Mouse (Mus musculus) CD4-positive, CD25-positive, alpha-beta regulatory T cell, adult 4 months (primary cell): Measurements from ENCODE around the gene Lenep. TPM values are rescaled to one million over a fixed set of nuclear protein-coding genes. Genes with fewer than 3 reads are reported as not detected.
A peak's percentile ranks its signal among the peaks of the same experiment; 100 is the strongest.
"Not testable (repeated sequence)": the region's sequence is repeated elsewhere in the genome, so short reads cannot be mapped to it uniquely, and the experiment has no call there.

Experiments
- ATAC-seq: one replicate; pipeline ENCODE4 v1.8.0; 2017
- polyA plus RNA-seq, 2 experiments: library from polyadenylated mRNA; unstranded; fragments of 100-300 nt; shearing (Covaris generic); gene quantifications; one replicate each; pipeline ENCODE4 v1.2.1; 2017

Lenep gene
- 1 to 10 TPM in 1 of 2 experiments, not detected in 1; 5.3 TPM for polyA plus RNA-seq

DNA sequence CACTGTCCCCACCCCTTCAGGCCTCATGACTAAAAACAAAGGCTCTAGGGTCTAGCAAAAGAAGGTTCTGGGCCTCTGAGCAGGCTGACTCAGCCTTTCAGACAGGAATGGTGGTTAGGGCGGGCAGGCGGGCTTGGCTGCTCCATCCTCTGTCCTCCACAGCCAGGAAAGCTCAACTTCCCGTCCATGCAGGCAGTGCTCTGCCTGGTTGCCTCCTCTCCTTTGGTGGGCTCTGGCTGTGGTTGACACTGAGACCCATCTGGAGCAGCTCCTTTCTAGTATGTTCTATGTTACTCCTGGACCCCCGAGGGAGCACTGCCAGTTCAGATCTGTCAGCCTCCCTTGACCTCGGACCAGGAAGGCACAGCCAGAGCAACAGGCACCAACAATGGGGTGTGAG, at the start of gene Lenep:
Lenep (minus strand) TSS at position 101 of the 400 bp plus-strand sequence.
- no peak for ATAC-seq

- ATAC-seq: no peak
These were observed 49.3 kb upstream of the Lenep start for GRCm38 (mm10) chr3:89451916-89452315.

- peak; percentile 66 for ATAC-seq
These were observed 46.9 kb upstream of the Lenep start for GRCm38 (mm10) chr3:89449541-89449940.

DNA sequence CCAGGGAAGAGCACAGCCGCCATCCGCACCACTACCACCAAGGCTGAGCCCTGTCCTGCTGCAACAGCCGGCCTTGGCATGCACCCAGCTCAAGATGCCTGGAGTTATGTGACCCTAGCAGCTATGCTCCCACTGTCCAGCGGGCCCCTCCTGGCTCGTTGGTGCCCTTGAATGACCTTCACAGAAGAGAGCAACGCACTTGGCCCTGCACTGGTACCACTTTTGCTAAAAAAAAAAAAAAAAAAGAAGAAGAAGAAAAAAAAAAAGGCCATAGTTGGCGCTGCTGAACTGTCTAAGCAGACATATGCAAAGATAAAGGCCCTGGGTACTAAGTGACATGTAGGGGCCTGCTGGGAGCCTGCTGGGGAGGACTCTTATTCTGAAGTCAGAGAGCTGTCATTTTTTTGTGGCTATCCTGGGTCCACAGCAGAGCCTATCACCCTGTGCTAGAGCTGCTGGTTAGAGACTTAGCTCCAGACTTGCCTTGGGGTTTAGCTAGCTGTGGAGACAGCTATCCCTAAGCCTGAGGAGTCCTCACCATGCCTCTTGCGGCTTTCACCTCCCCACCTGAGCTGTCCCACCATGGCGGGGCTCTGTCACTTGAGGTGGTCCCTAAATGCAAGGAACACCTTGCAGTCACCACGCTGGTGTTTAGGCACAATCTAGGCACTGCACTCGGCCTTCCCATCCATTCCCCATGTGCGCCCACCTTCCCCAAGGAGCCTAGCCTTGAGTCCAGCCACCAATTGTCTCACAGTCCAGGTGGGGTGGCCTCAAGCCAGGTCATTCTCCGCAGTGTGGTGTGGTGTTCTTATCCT, 46.3 kb upstream of the Lenep start:
- ATAC-seq: peak; percentile 59

GRCm38 (mm10) chr3:89440691-89441090, 38.1 kb upstream of the Lenep start:
- ATAC-seq: no peak

DNA sequence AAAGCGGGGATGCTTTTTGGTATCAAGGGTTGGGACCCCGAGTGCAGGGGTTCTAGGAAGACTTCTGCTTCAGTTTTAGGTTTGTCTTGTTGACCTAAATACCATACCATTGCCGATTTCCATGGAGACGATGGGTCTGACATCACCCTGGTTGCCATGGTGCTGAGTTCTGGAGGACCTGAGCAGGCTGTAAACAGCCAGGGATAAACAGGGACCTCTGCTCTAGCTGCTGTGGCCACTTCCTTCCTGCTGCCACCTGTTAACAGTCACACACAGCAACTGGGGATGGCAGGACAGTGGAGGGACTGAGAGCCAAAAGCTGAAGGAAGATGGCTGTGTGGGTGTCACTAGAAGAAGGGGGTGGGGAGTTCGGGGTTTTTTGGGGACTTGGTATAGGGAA, 34.7 kb upstream of the Lenep start:
- ATAC-seq: peak; percentile 70

- peak; percentile 87 for ATAC-seq
These were observed 33.9 kb upstream of the Lenep start, which contains the start of gene Pbxip1 for GRCm38 (mm10) chr3:89436176-89437113. Gene Pbxip1, plus strand, starts transcription at chr3:89436706.

DNA sequence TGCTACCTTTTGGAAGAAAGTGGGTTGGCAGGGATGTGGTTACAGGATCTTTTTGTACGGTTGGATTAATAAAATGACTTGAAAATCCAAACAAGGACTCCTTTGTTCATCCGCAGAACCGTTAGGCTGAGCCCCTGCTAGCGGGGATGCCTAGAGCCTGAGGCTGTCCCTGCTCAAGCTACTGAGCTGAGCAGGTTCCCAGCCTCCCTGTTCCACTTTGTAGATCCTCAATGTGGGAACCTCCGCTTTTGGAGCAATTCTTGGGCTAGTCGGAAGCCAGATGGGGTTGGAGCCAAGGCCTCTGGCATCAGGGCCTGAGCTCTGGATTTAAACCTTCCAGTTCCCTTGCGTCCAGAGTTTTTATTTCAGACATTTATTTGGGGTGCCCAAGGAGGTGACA, 32.4 kb upstream of the Lenep start:
- ATAC-seq: no peak

DNA sequence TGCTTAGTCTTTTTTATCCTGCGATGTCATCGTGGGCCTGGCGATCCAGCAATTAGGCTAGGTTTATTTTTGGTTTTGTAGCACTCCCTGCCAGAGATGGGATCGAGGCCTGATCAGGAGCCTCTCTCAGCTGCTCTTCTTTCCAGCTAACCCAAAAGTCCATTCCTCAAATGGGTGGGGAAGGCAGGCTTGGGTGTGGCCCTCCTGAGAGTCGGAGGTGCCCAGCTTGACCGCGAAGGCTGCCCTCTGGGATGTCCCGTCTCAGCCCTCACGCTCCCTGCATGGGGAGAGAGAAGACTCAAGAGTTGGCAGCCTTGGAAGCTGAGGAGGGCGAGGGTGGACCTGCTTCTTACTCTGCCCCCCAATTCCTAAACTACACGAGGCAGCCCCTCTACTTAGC, 31.9 kb upstream of the Lenep start:
- no peak for ATAC-seq

DNA sequence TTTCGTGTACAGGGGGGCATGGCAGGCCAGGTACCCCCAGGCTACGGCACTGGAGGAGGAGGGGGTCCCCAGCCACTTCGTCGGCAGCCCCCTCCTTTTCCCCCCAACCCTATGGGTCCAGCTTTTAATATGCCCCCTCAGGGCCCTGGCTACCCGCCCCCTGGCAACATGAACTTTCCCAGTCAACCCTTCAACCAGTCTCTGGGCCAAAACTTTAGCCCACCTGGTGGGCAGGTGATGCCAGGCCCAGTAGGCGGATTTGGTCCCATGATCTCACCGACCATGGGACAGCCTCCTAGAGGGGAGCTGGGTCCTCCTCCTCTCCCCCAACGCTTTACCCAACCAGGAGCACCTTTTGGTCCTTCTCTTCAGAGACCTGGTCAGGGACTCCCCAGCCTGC, 30.0 kb upstream of the Lenep start:
- no peak for ATAC-seq

DNA sequence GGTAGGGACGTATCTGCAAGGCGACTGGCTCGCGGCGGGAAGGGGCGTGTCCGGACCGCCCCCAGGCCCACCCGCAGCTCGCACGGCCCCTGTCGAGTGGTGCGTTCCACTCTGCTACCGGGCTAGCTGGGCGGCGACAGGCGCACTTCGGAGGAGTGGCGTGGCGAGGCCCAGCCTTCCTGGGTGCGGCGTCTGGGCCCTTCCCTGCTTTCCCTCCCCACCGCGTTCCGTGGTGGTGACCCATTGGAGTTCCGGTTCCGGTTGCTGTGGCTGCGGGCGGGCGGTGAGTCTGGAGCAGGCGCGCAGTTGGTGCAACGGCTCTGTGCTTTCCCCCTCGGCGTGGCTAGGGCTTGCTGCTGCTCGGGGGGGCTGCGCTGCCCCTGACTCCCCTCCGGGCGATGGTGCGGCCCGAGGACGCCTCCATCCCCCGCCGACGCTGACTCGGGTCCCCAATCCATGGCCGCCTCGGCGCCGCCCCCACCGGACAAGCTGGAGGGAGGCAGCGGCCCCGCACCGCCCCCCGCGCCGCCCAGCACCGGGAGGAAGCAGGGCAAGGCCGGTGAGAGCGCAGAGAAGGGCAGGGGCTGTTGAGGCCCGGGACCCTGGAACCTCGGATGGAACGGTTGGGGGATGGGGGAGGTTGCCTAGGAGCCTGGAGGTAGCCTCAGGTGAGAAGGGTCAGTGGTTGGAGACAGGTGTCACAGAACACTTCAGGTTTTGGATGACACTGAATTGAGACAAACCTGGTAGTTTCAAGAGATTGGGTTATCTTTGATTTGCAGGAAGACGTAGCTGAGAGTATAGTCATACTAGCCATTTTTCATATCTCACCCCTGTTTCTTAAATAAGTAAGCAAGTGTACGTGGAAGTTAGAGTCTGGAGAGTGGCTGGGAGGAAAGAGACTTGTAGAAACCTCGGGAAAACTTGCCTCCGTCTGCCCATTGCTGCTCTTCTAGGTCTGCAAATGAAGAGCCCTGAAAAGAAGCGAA, 27.9 kb upstream of the Lenep start, which contains the start of gene Pygo2:
Pygo2 (plus strand) TSS at position 44 of the 989 bp plus-strand sequence.
- peak; percentile 98 for ATAC-seq

DNA sequence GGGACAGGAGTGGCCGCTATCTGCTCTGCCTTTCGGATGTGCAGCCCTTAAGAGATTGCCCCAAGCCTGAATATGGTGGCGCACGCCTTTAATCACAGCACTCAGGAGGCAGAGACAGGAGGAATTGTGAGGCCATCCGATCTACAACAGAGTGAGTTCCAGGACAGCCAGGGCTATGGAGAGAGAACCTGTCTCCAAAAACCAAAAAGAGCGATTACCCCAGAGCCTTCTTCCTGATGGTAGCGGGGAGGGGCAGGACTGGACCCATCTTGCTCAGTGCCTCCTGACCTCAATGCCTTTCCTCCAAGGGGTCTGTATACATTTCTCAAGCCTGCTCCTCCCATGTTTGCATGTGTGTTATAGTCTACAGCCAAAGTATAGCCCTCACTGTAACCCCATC, 26.4 kb upstream of the Lenep start:
- ATAC-seq: not testable (repeated sequence)

DNA sequence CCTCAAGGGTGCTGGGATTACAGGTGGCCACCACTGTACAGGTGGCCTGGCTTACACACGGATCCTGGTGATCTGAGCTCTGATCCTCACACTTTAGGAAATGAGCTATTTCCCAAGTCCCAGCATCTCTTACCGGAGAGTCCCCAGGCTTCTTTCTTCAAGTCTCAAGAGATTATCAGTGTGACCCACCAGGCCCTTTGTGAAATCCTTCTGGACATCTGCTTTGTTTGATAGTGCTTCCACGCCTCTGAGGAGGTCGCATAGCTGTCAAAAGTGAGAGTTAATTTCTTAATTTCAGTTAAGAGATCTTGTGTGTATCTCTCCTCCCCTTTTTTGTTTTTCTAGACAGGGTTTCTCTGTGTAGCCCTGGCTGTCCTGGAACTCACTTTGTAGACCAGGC, 23.3 kb upstream of the Lenep start:
- no peak for ATAC-seq

DNA sequence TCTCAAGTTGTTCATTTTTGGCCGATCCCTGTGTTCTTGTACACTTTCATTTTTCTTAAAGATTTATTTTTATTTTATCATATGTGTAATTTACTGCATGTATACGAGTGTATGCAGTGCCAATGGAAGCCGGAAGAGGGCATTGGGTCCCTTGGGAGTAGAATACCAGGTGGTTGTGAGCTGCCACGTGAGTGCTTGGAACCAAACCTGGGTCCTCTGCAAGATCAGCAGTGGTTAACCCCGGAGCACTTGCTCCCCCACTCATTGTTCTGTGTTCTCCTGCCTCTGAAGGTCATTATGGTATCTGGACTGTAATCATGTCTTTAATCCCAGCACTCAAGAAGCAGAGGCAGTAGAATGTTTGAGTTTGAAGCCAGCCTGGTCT, 22.5 kb upstream of the Lenep start:
- ATAC-seq: no peak

GRCm38 (mm10) chr3:89424416-89425140, 22.0 kb upstream of the Lenep start:
- no peak for ATAC-seq

GRCm38 (mm10) chr3:89422556-89423205, 20.1 kb upstream of the Lenep start:
- no peak for ATAC-seq

DNA sequence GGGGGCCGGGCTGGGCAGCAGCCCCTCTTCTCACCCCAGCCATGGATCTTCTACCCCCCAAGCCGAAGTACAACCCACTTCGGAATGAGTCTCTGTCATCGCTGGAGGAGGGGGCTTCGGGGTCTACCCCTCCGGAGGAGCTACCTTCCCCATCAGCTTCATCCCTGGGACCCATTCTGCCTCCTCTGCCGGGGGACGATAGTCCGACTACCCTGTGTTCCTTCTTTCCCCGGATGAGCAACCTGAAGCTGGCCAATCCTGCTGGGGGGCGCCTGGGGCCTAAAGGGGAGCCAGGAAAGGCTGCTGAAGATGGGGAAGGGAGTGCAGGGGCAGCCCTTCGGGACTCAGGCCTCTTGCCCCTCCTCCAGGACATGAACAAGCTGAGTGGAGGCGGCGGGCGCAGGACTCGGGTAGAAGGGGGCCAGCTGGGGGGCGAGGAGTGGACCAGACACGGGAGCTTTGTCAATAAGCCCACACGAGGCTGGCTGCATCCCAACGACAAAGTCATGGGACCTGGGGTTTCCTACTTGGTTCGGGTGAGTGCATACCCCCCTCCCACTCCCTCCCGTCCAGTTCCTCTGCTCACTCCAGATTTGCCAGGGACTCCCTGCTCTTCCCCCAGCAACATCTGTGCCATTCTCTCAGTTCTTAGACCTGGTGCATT, 19.3 kb upstream of the Lenep start:
- no peak for ATAC-seq

DNA sequence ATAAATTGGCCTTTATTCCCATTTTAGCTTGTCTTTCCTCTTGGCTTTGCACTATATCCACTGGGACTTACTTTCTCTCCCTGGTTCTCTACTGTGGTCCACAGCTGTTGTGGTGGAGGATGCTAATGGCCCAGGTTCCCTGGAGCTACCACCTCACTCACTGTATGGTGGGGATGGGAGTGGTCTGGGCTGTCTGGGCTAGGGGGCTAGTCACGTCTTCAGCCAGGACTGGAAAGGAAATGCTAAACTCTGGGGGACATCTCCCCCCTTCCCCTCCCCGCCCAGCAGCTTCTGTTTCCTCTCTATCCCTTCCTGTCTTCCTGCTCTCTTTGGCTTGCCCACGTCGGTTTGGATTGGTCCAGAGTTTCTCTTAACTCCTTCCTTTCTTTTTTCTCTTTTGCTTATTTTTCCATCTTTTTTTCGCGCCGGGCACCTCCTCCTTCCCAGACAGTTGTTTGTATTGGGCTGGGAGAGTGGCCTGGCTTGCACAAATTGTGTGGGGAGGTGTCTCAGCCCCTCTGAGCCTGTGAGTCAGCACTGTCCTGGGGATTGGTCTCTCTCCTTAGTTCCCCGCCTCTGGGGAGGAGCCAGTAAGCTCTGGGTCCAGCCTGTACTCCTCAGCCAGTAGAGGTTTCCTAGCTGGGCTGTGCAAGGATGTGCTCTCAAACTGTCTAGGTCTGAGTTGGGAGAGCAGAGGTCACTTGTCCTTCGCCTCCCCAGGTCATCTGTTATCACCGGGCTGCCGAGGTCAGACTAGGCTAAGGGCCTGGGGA, 18.6 kb upstream of the Lenep start:
- ATAC-seq: no peak

GRCm38 (mm10) chr3:89420421-89420820, 17.8 kb upstream of the Lenep start:
- no peak for ATAC-seq
